Mouse (Mus musculus) intestine, postnatal 0 days (tissue): ENCODE data around the gene Dner. TPM values are rescaled to one million over a fixed set of nuclear protein-coding genes. Genes with fewer than 3 reads are reported as not detected.
A peak's percentile ranks its signal among the peaks of the same experiment; 100 is the strongest.

ENCODE experiments used
- ATAC-seq: fragments of 200-750 bp; cut with Nextera tagmentation; 2 replicates; pipeline ENCODE4 v1.8.0; 2017; ENCODE audit warnings: mild to moderate bottlenecking, moderate TSS enrichment, moderate library complexity
- H3K27ac ChIP-seq: fragments of 300-500 bp; sonication (generic); 2 replicates; pipeline ENCODE4 v1.5.1; 2014; ENCODE audit warnings: mild to moderate bottlenecking, low read depth, low read length, moderate library complexity
- H3K27me3 ChIP-seq: fragments of 300-500 bp; sonication (generic); replicated peaks from 2 replicates; pipeline ENCODE4 v1.6.1; 2014; ENCODE audit warnings: low read length, mixed read lengths; ENCODE audit not compliant: control insufficient read depth, insufficient read depth
- H3K36me3 ChIP-seq: fragments of 300-500 bp; sonication (generic); 2 replicates; pipeline ENCODE4 v1.6.1; 2014; ENCODE audit warnings: mild to moderate bottlenecking, moderate library complexity; ENCODE audit not compliant: control insufficient read depth, insufficient read depth
- H3K4me1 ChIP-seq: fragments of 300-500 bp; sonication (generic); replicated peaks from 2 replicates; pipeline ENCODE4 v1.6.1; 2014; ENCODE audit warnings: antibody characterized with exemption, low read length, mixed read lengths; ENCODE audit not compliant: control insufficient read depth, insufficient read depth
- H3K4me2 ChIP-seq: fragments of 300-500 bp; sonication (generic); replicated peaks from 2 replicates; pipeline ENCODE4 v1.6.1; 2014; ENCODE audit warnings: low read depth, mild to moderate bottlenecking, moderate library complexity
- H3K4me3 ChIP-seq: fragments of 300-500 bp; sonication (generic); 2 replicates; pipeline ENCODE4 v1.5.1; 2014; ENCODE audit warnings: low read depth, low read length
- H3K9ac ChIP-seq: fragments of 300-500 bp; sonication (generic); 2 replicates; pipeline ENCODE4 v1.6.1; 2014; ENCODE audit warnings: mild to moderate bottlenecking, low read depth, low read length
- H3K9me3 ChIP-seq: fragments of 300-500 bp; sonication (generic); 2 replicates; pipeline ENCODE4 v1.6.1; 2016; ENCODE audit warnings: mixed run types; ENCODE audit not compliant: control insufficient read depth
- CTCF ChIP-seq: sonication (generic); IDR thresholded peaks from 2 replicates; pipeline ENCODE4 v1.5.1; 2016; ENCODE audit warnings: low read depth, mild to moderate bottlenecking, control low read depth, antibody characterized with exemption, moderate library complexity
- WGBS: fragments of 180-500 bp; shearing (Covaris S2); extraction: QIAGEN DNeasy Blood & Tissue Kit; methylation state at CpG from one replicate; pipeline ENCODE4 v1.1.7; 2014; 5-methylcytosine and 5-hydroxymethylcytosine counted together
- polyA plus RNA-seq: library from polyadenylated mRNA; unstranded; fragments of >200 nt; fragmentation: Nextera tagmentation; extraction: Ambion mirVana; gene quantifications from 2 replicates; pipeline ENCODE4 v1.2.1, GENCODE M21; 2015

Gene Dner
- 2.1 and 2.7 TPM in 2 replicates for polyA plus RNA-seq

GRCm38 (mm10) chr1:84695517-84696411 lies at the start of gene Dner:
Gene Dner, minus strand, starts transcription at chr1:84696221.
- peak within 1 kb of the TSS; percentile 66 for H3K4me2 ChIP-seq
- ATAC-seq: peak; percentile 56
- no peaks in the 10 kb centered on the region for H3K4me1 ChIP-seq
- H3K27ac ChIP-seq: no peak within 1 kb of the TSS
- under 1% methylated on average over 69 of the region's 75 CpGs for WGBS
- H3K9ac ChIP-seq: no peak within 1 kb of the TSS
- no peaks in the 10 kb centered on the region for H3K36me3 ChIP-seq
- TF ChIP-seq CTCF: peak; percentile 57
- no peaks in the 10 kb centered on the region for H3K9me3 ChIP-seq
- H3K4me3 ChIP-seq: peak within 1 kb of the TSS; percentile 38
- peaks cover 23% of the 10 kb centered on the region for H3K27me3 ChIP-seq

GRCm38 (mm10) chr1:84742156-84742555 lies 46.1 kb upstream of the Dner start:
- H3K36me3 ChIP-seq: peaks cover 64% of the 10 kb centered on the region

DNA sequence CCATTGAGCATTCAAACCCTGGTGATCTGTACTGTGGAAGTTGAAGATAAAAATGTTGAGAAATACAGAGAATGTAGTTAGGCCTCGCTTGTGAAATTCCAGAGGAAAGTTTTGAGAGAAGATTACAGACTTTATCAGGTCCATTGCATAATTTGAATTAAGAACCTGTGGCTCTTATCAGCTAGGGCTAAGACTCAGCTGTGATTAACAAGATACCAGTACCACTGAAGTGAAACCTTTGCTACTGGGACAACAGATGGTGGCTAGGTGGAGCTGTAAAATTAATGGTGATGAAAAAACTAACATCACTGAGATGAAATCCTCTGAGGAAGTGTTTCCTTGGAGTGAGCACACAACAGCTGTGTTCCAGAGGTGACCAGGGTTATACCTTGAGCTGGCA lies 44.1 kb upstream of the Dner start:
- Histone ChIP-seq H3K36me3 (peaks cover 63% of the 10 kb centered on the region), H3K27ac (no peak overlapping the region; the same call in 1 of the 2 replicates), H3K9ac (no peak overlapping the region), H3K4me2 (no peak overlapping the region), H3K4me1 (no peaks in the 10 kb centered on the region), H3K27me3 (no peaks in the 10 kb centered on the region), H3K4me3 (no peak overlapping the region), H3K9me3 (no peaks in the 10 kb centered on the region)
- WGBS: 47% methylated on average over 1 of the region's 1 CpGs
- peak; percentile 13; the same call in 1 of the 2 replicates for ATAC-seq
- no peak for TF ChIP-seq CTCF

More at GRCm38 (mm10) chr1:84742156-84742555, 46.1 kb upstream of the Dner start:
- Histone ChIP-seq H3K4me2 (no peak overlapping the region), H3K4me3 (no peak overlapping the region), H3K27me3 (no peaks in the 10 kb centered on the region), H3K9ac (no peak overlapping the region), H3K4me1 (no peaks in the 10 kb centered on the region), H3K27ac (no peak overlapping the region), H3K9me3 (no peaks in the 10 kb centered on the region)
- 95% methylated on average over 3 of the region's 3 CpGs for whole genome bisulfite sequencing
- no peak for ATAC-seq
- no peak for TF ChIP-seq CTCF

GRCm38 (mm10) chr1:84737097-84737496 lies 41.1 kb upstream of the Dner start:
- Histone ChIP-seq H3K27ac (no peak overlapping the region), H3K4me1 (no peaks in the 10 kb centered on the region), H3K4me3 (no peak overlapping the region), H3K36me3 (peaks cover 65% of the 10 kb centered on the region), H3K27me3 (no peaks in the 10 kb centered on the region), H3K9ac (no peak overlapping the region), H3K4me2 (no peak overlapping the region), H3K9me3 (no peaks in the 10 kb centered on the region)
- 50% methylated on average over 1 of the region's 1 CpGs for WGBS
- no peak for TF ChIP-seq CTCF
- ATAC-seq: no peak

- H3K27me3 ChIP-seq: no peaks in the 10 kb centered on the region
- H3K4me3 ChIP-seq: no peak overlapping the region
- H3K9ac ChIP-seq: no peak overlapping the region
- TF ChIP-seq CTCF: peak; percentile 82
- H3K4me1 ChIP-seq: no peaks in the 10 kb centered on the region
- 52% methylated on average over 3 of the region's 3 CpGs for WGBS
- ATAC-seq: no peak
- H3K27ac ChIP-seq: no peak overlapping the region
- peaks cover 53% of the 10 kb centered on the region for H3K36me3 ChIP-seq
- H3K9me3 ChIP-seq: no peaks in the 10 kb centered on the region
- no peak overlapping the region for H3K4me2 ChIP-seq
Observed at GRCm38 (mm10) chr1:84733799-84734198, 37.8 kb upstream of the Dner start.

DNA sequence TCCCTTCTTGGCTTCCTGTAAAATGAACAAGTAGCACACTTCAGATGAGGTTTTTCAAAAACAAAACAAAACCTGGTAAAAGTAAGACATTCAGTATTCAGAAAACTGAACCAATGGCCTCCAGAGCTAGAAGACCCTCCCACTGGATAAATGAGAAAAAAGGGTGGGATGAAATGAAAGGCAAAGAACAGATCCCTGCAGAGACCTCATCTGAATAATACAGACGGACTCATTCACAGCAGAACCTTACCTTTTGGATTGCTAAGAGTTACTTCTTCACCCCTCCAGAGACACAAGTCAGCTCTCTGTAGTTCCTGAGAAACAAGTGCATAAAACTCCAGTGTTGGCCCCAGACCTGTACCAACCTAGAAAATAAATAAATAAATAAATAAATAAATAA lies 35.7 kb upstream of the Dner start:
- H3K27ac ChIP-seq: no peak overlapping the region
- peaks cover 49% of the 10 kb centered on the region for H3K36me3 ChIP-seq
- no peaks in the 10 kb centered on the region for H3K9me3 ChIP-seq
- H3K27me3 ChIP-seq: no peaks in the 10 kb centered on the region
- no peak overlapping the region for H3K4me2 ChIP-seq
- no peak overlapping the region for H3K9ac ChIP-seq
- H3K4me3 ChIP-seq: no peak overlapping the region
- no peak for TF ChIP-seq CTCF
- no peaks in the 10 kb centered on the region for H3K4me1 ChIP-seq
- ATAC-seq: no peak
- whole genome bisulfite sequencing: 86% methylated on average over 1 of the region's 1 CpGs
